Mouse (Mus musculus): ENCODE measurements around the gene Apoa4.

The Apoa4 gene

DNA sequence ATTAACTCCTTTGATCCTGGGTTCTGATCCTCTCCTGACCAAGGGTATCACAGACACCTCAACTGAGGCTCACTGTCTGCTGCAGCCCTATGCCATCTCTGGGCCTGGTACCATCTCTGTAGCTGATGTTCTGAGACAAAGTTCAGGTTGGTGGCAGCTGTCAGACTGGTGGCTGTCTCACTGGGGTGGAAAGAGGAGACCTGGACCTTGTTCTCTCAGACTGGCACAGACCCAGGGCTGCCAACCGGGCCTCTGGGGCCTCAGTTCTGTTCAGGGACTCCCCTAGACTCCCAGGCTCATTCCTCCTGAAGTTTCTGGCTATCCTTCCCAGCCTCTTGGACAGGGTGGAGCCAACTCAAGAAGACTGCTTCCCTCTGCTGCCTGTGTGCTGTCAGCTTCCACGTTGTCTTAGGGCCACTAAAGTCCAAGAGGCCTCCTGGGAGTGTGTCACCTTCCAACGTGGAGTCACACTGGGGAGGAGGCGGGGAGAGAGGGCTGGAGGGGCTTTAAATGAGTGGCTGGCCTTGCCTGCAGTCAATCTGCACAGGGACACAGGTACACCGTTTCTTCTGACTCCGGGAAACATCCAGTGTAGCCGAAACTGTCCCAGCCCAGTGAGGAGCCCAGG, at the start of gene Apoa4:
TSS of gene Apoa4 (plus strand) at position 171 of the 628 bp plus-strand sequence.
- no peak for DNase-seq (ENCODE audit: low spot score in 2 of 2)

- DNase-seq (ENCODE audit: low spot score in 2 of 2): no peak
Measured at GRCm38 (mm10) chr9:46191234-46191633, 49.3 kb upstream of the Apoa4 start.

GRCm38 (mm10) chr9:46191644-46192043, 48.9 kb upstream of the Apoa4 start:
- no peak for DNase-seq (ENCODE audit: low spot score in 2 of 2)

- DNase-seq (ENCODE audit: low spot score in 2 of 2): no peak
Measured at GRCm38 (mm10) chr9:46192642-46193041, 47.9 kb upstream of the Apoa4 start.

- no peak for DNase-seq (ENCODE audit: low spot score in 2 of 2)
Measured at GRCm38 (mm10) chr9:46194809-46195208, 45.7 kb upstream of the Apoa4 start.

GRCm38 (mm10) chr9:46196699-46197169, 43.8 kb upstream of the Apoa4 start:
- DNase-seq (ENCODE audit: low spot score in 2 of 2): no peak

DNA sequence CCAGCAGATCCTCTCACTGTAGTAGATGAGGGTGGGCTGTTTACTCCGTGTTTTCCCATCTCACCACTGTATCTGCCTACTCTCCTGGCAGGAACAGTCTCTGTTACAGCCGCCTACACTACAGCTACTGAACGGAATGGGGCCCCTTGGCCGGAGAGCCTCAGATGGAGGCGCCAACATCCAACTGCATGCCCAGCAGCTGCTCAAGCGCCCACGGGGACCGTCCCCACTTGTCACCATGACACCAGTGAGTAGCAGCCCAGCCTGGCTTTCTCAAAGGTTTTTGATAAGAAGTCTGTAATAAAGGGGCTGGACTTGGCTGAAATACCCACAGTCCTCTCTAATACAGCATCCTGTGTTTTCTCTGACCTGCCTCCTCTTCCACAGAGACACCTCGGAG, 42.0 kb upstream of the Apoa4 start:
- DNase-seq (ENCODE audit: low spot score in 2 of 2): no peak

GRCm38 (mm10) chr9:46198936-46199335, 41.6 kb upstream of the Apoa4 start:
- no peak for DNase-seq (ENCODE audit: low spot score in 2 of 2)

- no peak for DNase-seq (ENCODE audit: low spot score in 2 of 2)
Measured at GRCm38 (mm10) chr9:46199609-46200008, 40.9 kb upstream of the Apoa4 start.

DNA sequence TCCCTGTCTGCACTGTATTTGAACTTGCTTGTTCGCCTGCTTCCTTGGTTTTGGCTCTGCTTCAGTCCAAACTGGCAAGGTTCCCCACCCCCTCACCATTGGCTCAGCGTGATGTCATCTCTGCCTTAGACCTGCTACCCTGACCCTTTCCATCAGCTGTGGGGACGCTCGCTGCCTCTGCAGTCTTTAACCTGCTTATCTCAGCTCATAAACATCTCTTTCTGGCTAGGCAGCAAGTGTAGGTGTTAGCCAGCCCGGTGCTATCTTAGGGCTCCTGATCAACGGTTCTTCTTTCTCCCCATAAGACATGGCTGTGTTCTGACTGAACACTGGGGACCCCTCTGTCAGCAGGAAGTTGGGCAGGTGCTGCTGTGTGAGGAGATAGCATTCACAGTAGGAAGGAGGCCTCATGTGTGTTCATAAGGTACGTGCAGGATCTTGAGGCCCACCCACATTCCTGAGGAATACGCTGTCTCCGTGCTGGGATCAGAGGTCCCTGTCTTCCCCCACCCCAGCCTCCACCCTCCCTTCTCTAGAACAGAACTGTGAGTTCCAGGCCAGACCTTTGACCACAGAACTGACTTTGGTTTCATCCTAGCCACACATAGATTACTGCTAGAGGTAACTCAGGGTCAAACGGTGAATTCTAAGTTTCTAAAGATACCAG, 33.5 kb upstream of the Apoa4 start:
- no peak for DNase-seq (ENCODE audit: low spot score in 2 of 2)

- DNase-seq (ENCODE audit: low spot score in 2 of 2): no peak
Measured at GRCm38 (mm10) chr9:46207501-46207869, 33.0 kb upstream of the Apoa4 start.

DNA sequence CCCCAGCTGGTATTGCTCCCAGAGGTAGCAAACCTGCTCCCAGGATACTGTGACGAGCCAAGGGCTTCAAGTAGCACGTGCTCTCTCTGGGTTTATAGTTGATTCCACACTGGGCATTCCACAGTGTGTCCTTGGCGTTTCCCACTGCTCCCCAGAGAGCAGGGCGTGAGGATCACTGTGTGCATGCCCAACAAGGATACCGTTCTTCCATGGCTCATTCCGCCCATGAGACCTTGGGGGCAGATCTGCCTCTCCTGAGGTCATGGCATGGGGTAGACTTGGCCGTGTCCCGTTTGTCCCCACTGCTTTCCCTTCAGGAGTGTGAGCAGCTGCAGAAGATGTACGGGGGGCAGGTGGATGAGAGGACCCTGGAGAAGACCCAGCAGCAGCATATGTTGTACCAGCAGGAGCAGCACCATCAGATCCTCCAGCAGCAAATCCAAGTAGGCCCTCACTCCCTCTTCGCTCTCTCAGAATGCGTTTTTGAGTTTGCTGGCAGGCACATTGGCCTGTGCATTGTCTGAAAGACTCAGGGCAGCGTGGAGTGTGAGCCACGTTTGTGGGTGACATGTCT, 32.0 kb upstream of the Apoa4 start:
- no peak for DNase-seq (ENCODE audit: low spot score in 2 of 2)

- DNase-seq (ENCODE audit: low spot score in 2 of 2): no peak
Measured at GRCm38 (mm10) chr9:46210473-46210872, 30.0 kb upstream of the Apoa4 start.

- DNase-seq (ENCODE audit: low spot score in 2 of 2): no peak
Measured at GRCm38 (mm10) chr9:46214276-46214675, 26.2 kb upstream of the Apoa4 start.

DNA sequence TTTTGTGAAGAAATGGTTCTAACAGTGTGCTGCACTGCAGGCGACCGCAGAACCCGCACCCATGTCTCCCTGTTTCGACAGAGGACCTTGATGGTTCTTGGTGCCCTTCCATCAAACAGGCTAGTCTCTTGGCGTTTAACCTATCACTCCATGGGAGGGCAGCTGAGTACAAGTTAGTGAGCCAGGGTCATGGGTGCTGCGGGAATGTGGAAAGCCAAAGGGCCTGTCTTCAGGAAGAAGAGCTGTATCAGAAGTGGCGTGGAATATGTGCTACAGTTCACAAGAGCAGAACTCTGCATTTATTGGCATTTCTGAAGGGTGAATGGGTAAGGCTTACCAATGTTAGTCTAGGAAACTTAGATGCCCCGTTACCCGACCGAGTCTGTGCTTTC, 25.6 kb upstream of the Apoa4 start:
- no peak for DNase-seq (ENCODE audit: low spot score in 2 of 2)

DNA sequence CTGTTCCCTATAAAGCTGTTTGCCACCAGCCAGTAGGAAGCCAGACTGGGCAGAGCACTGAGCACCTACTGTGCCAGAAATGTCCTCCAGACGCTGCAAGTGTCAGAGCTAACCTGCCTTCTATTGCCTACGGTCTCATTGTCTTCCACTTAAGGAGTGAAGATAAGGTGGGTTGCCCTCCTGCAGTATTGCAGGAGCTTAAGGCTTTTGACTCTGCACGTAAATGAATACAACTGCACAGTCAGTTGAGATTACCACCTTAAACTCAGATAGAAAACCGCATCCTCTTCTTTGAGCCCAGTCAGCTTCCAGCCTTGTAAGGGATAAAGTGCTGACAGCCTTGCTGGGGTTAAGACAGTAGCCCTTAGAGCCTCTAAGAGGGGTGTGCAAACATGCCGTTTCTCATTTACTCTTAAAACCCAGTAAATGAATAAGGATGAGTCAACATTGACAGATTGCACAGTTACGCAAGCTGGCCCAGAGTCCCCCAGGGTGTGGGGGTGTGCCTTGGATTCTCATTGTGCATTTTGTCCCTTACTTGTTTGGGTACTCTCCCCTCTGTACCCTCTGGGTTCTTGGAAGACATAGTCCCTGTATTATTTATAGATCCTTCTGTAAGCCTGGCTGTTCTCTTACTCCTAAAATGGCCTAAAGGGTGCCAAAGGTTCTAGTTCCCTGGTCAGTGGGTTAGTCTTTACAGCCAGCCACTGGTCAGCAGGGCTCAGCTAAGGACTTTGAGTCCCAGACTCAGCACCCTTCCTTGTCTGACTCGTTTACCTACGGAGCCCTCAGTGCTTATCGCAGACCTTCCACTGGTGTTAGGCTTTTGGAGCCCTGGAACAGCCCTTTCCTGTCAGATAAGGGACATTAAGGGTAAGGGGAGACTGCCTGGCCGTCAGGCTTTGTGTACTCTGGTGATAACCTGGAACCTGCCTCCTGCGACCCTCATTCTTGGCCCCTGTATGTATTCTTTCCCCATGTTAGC, 24.9 kb upstream of the Apoa4 start:
- DNase-seq (ENCODE audit: low spot score in 2 of 2): no peak

DNA sequence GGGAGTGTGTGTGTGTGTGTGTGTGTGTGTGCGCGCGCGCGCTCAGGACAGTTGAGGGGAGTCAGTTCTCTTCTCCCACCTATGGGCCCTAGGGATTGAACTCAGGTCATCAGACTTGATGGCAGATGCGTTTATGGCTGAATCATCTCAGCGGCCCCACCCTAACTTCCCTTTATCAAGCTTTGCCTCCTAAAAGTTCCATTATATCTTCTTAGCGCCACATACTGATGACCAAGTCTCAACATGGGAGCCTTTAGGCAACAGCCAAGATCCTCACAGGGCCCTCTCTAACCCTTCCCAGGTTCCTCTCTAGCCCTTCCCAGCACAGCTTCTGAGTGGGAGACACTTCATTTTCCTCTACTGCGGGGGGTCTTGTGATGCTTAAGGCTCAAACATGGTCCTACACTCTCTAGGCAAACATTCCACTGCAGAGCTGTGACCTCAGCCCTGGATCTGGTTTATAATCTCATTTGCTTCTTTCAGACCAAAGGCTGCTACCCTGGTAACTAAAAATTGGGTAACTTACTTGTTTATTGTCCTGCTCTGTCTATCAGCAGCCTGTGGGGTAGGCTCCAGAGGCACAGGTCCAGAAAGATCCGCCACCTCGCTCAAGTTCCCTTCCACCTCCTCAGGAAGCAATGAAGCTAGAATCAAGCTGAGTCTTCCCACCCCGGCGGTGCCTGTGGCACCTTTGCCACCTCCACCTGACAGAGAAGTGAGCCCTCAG, 23.6 kb upstream of the Apoa4 start:
- DNase-seq (ENCODE audit: low spot score in 2 of 2): no peak

GRCm38 (mm10) chr9:46218176-46218575, 22.3 kb upstream of the Apoa4 start:
- no peak for DNase-seq (ENCODE audit: low spot score in 2 of 2)

DNA sequence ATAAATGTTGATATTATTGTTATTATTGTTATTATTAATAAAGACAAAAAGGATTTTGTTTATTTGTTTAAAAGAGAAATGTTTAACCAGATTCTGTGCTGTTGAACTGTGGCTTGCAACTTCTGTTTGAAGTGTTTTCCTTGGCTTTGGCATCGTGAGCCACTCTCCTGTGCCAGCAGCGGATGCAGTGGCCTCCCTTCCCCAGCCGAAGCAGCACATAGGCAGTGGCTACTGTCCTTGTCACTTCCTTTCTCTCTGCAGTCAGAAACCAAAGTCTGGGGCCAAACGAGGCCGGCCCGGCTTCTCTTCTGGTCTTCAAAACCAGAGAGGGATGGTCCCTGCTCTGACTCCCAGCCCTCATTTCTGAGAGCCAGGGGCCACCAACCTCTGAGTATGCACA, 17.4 kb upstream of the Apoa4 start:
- DNase-seq (ENCODE audit: low spot score in 2 of 2): no peak

GRCm38 (mm10) chr9:46224101-46224500, 16.4 kb upstream of the Apoa4 start:
- no peak for DNase-seq (ENCODE audit: low spot score in 2 of 2)

- no peak for DNase-seq (ENCODE audit: low spot score in 2 of 2)
Measured at GRCm38 (mm10) chr9:46224945-46225660, 15.4 kb upstream of the Apoa4 start.
